Mouse (Mus musculus): ENCODE measurements around the gene Ccrl2. TPM values are rescaled to one million over a fixed set of nuclear protein-coding genes. Genes with fewer than 3 reads are reported as not detected.

The Ccrl2 gene
- 10 to 100 TPM in 1 of 4 experiments, 1 to 10 TPM in 3; 4.4 to 10.9 (median 5.2) TPM for total RNA-seq (2022)

DNA sequence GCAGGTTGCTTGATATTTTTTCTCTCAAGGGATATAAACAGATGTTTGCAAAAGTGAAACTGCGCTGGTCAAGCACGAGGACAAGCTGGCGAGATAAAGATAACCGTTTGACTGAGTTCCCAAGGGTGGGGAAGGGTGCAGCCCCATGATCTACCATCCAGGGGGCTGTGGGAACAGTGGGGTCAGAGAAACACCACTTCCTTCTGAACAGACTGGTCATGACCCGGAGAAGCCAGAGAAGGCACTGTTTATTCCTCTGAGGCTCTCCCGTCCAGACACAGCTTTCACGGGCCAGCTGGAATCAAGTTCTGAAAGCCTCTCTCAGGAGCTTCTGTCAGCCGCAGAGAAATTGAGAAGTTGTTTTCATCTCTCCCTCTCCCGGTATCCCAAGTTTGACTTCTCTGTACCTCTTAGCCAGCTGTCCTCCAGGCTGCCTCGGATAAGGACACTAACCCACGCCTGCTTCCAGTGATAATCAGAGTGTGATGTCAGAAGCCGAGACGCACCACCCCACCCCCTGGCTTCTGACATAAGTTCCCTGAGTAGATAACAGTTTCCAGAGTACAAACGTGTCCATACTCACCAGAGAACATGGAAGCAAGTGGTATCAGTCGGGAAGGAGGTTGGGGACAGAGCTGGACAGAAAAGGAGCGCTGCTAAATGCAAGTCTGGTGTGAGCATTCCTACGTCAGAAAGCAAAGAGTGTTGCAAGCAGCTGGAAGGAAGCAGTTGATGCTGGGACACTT, at the start of gene Ccrl2:
Gene Ccrl2 (minus strand): TSS at position 722 of the 746 bp plus-strand sequence.
- peak; percentile 16 to 22 for DNase-seq (ENCODE audit: low spot score in 2 of 2)

DNA sequence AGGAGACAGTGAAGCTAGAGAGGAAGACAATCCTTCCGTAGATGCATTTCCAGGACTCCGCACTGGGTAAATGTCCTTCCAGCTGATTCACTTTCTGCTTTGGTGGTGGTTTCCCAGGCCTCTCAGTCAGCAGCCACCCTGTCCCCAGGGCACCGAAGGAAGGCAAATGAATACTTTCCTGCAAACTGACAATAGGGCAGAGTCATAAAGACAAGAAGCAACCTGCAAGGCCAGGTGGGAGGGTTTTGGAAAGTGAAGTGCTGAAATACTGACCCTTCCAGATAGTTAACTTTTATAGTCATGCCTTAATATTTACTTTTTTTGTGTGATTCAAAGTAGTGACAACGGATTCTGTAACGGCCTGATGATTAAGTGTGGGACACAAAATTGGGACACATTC, 46.6 kb upstream of the Ccrl2 start:
- DNase-seq (ENCODE audit: low spot score in 2 of 2), result no peak

DNA sequence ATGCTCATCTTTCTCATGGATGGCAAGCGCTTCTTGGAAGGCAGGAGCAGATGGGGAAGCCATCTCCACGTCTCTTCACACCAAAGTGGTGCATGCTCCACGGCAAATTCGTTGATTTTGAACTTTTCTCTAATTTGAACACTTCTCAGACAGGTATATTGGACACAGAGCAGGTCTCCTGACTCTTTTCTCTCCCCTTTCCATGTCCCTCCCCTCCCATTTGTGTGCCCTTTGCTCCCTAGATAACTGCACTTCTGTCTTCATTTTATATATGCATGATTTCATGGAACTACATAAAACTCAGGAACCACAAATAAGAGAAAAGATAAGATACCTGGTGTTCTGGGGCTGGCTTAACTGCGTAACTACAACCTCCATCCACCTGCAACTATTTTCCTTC, 46.0 kb upstream of the Ccrl2 start:
- DNase-seq (ENCODE audit: low spot score in 2 of 2), result no peak

DNA sequence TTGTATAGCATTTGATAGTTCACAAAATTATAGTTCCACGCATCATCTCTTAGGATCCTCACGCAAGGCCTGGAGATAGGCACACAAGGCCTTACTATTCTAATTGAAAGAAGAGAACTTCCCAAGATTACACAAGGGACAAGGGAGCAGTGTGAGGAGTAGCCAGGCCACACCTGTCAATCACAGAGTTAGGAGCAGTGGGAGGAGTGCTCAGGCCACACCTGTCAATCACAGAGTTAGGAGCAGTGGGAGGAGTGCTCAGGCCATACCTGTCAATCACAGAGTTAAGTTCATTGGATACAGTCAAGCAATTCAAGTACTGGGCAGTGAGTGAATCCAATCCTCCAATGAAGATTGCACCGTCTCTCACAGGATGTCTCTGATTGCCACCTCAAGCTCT, 43.1 kb upstream of the Ccrl2 start:
- DNase-seq (ENCODE audit: low spot score in 2 of 2), result no peak

DNA sequence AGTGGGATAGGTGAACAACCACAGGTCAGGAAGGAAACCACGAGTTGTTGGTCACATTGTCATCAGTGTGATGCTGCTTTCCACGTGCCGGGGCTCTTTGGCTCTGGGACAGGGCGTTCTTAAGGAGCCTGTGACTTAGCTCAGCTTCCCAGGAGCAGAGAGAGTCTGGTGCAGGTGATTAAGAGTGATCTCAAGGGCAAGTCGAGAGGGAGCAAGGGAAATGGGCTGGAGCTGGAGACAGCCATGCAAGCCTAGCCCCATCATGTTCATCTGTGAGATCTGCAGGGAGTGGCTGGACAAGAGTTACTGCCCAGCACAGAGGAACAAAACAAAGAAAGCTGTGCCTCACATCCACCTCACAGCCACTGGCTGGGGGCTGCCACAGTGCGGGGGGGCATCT, 40.2 kb upstream of the Ccrl2 start:
- no peak for DNase-seq (ENCODE audit: low spot score in 2 of 2)

DNA sequence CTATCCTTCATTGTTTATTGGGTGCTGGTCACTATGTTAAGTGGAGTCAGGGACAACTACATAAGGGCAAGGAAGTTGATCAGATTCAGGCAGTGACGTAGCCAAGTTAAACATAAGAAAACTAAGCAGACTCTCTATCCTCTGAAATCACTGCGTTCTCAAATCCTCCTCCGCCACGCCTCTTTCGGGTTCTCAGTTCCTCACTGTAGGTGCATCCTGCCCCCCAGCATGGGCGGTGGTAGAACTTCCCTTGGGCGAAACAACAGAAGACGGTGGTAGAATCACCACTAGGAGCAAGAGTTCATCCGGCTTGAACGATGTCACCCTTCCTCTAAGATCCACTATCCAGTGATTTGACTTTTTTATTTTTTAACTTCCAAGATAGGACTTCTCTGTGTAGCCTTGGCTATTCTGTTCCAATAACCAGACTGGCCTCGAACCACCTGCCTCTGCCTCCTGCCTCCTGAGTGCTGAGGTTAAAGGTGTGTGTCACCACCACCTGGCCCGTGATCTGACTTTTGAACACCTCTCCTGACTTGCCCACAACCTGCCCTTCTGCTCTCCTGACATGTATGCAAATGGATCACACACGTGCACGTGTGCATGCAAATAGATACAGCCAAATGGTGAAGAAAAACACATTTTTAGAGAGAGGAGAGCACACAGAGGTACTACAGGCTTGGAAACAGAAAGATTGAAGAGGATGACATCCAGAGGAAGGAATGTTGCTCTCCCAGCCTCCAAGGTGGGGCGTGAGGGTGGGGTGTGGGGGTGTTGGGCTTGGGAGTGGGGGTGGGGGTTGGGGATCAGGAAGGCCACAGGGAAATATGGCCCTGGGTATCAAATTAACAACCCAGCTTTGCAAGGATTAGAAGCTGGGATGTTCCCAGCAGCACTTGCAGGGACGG, 39.4 kb upstream of the Ccrl2 start:
- no peak for DNase-seq (ENCODE audit: low spot score in 2 of 2)

DNA sequence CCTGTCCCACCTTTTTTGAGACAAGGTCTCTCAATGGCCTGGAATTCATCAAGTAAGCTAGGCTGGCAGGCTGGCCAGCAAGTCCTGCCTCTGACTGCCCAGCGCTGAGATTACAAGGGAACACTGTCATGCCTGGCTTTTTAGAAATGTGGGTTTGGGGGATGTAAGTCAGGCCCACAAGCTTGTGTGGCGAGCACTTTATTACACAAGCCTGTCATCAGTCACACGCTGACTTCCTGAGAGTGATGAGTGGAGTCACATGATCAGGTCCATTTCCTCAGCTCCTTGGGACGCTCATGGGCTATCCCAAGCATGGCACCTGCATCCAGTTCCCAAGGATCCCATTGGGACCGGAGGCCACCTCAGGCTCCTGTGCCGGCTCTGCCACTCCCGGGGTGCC, 38.4 kb upstream of the Ccrl2 start:
- no peak for DNase-seq (ENCODE audit: low spot score in 2 of 2)

DNA sequence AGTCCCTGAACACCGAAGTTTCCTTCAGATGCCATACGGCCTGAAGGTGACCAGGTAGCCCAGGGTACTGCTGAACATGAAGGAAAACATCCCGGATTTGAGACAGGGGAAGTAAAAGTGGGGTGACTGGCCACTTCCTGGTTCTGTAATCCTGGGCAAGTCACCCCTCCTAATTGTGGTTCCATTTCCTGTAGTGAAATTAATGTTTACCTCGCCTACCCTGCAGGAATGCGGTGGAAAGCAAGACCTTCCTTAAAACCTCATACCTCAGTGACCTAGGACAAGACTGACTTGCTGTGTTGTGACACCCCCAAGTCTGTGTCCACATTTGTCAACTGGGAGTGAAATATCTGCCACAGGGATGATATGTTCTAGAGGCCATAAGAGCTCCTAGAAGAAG, 37.3 kb upstream of the Ccrl2 start:
- no peak for DNase-seq (ENCODE audit: low spot score in 2 of 2)

DNA sequence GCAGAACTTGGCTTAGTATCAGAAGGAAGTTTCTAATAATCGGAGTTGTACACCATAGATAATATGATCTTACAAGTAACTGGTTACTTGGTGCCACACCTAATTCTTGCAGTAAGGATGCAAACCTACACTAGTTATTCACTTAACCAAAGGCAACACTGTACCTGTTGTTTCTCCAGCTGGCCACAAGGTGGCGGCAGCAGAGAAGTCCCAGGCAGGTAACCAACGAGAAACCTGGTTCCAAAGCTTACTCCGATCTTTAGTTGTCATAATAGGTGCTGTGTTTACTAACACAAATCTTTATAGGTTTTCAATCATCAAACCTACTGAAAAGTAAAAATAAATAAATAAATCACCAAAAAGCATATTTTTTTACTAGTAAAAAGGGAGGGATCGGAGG, 35.8 kb upstream of the Ccrl2 start:
- peak in 1 of 2 experiments; percentile 37 for DNase-seq (ENCODE audit: low spot score in 2 of 2)

DNA sequence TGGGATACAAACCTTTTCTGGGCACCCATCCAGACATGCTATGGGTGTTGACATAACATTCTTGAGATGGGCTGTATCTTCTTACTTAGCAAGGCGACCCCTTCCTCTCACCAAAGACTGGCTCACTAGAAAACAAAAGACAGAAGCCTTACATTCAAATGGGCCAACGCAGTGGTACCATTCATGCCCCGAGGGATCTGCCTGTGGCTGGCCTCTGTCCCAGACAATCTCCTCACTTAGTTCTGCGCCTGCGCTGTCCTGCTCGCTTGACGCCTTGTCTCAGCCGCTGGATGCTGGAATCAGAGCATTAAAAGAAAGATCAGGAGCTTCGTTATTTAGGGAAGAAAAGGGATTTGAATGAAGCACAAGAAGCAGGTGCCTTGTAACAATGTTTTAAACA, 35.3 kb upstream of the Ccrl2 start:
- peak in 1 of 2 experiments; percentile 17 for DNase-seq (ENCODE audit: low spot score in 2 of 2)

DNA sequence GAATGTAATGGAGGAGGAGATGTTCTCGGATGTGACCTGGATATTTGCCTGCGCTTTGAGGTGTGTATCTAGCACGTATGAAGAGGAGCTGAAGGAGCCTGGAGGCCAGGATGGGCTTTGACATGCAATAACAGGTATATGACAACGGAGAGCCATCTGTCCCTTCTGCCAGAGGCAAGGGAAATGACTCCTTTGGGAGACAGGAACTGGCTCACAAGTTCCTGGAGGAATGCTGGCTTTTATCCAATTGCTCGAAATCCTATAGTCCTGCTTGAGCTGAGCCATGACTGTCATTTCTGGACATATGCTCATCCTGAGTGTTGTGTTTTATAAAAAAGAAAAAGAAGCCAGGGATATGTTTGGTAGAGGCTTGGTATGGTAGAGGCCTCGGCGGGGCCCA, 31.6 kb upstream of the Ccrl2 start:
- no peak for DNase-seq (ENCODE audit: low spot score in 2 of 2)

DNA sequence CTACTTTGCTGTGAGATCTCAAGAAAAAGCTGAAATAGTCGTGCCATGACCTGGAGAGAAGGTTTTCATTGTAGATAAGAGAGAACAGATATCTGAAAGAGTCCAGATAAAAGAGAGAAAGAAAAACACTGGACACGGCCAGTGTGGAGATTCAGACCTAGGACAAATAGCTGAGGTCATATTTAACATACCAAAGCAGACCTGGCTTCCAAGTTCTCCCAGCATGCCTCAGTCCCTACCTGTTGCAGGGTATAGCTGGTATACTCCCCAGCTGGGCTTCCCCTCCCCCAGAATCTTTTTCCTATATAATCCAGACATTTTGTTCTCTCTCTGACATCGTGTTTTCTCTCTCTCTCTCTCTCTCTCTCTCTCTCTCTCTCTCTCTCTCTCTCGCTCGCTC, 30.6 kb upstream of the Ccrl2 start:
- no peak for DNase-seq (ENCODE audit: low spot score in 2 of 2)

DNA sequence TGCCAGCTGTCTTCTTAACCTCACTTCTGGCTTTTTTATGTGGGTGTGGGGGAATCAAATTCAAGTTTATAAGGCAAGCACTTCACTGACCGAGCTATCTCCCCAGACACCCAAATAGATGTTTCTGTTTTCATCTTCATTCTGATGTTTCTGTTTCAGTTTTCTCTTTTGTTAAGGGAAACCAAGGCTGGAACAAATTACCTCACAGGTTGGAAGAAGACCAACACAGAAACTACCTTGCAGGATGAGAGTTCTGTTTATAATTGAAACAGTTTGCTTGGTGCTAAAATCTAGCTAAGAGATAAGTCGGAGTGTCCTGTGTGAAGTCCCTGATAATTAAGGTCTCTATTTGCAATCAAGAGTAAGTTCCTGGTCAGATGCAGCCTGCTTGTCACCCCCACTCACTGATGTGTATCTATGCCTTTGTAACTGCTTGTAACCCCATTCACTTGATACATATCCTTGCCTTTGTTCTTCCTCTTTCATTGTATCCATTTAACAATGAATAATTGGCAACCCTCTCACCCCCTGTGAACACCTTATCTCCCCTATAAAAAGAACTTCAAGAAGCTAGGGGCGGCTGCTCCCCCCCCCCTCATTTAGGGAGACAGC, 29.8 kb upstream of the Ccrl2 start:
- no peak for DNase-seq (ENCODE audit: low spot score in 2 of 2)

DNA sequence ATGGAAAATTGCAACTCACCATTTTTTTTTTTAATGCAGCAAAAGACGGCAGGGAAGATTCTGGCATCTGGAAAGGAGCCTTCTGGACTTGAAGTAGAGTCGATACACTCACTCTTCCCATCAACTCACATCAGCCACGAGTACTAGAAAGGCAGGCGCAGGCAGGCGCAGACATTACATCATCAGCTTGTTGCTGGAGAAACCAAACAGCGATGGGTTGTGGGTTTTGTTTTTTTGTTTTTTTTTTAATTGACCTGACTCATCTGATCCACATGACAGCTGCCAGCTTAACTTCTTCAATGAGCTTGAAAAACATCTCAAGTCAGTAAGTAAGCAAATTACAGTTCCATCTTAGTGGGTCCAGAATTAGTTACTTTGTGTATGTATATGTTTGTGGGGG, 28.8 kb upstream of the Ccrl2 start:
- DNase-seq (ENCODE audit: low spot score in 2 of 2), result no peak

DNA sequence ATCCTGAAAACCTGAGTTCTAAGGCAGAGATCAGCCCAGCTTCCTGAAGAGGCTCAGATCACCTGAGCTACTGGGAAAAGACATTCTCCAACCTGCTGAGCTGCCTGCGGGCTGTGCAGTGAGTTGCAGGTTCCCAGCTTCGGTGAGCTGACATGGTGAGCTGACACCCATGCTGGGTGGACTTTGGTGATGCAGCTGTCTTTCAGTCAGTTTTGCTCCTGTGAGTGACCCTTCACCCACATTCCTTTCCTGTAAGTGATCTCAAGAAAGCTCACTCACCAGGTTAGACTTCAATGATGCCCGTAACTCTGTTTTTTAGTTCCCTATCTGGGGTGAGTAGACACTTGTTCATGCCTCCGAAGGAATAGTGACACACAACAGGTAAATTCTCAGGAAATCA, 28.0 kb upstream of the Ccrl2 start:
- DNase-seq (ENCODE audit: low spot score in 2 of 2), result no peak

DNA sequence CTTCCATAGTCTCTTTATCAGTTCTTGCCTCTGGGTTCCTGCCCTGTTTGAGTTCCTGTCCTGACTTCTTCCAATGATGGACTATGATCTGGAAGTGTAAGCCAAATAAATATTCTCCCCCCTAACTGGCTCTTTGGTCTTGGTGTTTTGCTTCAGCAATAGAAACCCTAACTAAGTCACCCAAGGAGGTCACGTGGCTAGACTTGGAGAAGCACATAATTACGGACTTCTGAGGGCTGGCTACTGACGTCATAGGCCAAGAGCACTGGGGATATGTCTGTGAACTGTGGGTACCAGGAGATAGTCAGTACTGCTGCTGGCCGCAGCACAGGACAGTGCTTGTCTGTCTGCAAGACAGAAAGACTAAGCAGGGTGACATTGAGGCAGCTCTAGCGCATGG, 24.4 kb upstream of the Ccrl2 start:
- DNase-seq (ENCODE audit: low spot score in 2 of 2), result no peak

DNA sequence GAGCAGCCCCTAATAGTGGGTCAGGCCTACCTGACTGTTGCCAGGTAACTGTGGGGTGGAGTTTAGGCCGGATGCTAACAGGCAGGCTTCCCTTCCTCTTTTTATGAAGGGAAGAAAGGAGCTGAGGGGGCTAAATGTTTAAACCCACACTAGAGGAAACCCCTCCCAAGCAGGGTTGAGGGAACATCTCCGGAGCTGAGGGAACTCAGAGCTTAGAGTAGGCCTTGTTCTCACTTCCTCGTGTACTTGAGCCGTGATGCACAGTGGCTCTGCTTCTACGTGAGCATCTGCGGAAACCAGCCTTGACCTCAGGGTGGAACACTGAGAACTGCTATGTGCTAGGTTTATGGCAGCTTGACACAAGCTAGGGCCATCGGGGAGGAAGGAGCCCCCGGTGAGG, 23.5 kb upstream of the Ccrl2 start:
- DNase-seq (ENCODE audit: low spot score in 2 of 2), result no peak

DNA sequence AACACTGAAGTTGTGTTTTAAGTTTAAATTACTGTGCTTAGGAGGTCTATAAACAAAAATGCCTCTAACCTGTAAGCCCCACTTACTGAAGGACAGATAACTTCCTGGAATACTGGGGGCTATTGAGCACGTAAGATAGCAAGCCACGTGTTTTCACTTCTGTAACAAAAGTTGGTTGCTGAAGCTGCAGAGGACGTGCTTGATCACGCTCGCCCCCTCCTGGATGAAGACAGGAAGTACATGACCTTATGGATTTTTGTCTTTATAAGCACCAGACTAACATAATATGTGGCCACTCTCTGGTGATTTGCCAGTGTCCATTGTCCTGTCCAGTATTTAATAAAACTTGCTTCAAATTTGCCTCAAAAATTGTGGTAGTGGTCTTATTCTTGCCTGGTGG, 20.4 kb upstream of the Ccrl2 start:
- no peak for DNase-seq (ENCODE audit: low spot score in 2 of 2)

DNA sequence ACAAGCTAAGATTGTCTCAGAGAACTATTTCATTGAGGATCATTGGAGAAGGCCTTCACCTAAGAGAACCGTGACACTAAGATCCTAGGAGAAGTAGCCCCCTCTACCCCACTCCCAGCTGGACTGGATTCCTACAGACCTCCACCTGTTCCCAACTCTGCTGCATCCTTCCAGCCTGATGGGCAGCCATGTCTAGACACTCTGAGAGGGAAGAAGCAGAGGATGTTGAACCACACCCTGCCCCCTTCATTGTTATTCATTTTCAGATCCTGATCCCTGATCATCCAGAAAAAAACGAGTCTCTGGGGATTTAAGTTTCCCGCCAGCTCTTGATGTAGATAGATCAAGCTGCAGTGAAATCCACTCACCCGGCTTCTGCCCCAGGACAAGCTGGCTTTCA, 15.7 kb upstream of the Ccrl2 start:
- no peak for DNase-seq (ENCODE audit: low spot score in 2 of 2)

DNA sequence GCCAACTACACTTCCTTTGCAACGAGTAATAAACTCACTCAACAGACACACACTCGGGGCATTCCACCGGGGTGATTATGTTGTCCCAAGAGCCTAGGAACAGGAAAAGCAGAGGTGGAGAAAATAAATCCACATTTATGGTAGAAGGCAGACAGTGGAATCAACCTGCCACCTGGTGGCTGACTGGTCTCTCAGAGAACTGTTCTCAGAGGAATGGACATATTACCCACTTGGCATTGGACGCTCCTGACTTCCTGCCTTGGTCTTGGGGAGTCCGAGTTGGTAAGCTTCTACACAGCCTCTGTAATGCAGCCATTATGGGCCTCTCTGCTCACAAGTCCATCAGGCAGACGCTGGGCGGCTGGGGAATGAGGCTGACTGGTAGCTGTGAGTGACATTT, 14.9 kb upstream of the Ccrl2 start:
- DNase-seq (ENCODE audit: low spot score in 2 of 2), result peak in 1 of 2 experiments; percentile 17

DNA sequence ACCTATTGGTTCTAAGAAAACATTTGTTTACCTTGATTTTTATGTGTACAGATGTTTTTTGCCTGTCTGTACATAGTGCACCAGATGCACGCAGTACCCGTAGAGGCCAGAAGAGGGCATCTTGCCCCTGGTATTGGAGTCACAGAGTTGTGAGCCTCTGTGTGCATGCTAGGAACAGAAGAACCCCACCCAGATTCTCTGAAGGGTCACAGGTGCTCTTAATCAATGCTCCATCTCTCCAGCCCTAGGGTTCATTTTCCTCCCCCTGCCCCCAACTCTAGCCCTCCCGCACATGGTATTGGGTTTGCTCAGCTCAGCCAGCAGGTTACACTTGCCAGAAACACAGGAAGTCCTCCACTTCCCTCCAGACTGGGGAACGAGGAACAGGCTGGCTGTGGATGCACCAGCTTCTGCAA, 13.2 kb upstream of the Ccrl2 start:
- DNase-seq (ENCODE audit: low spot score in 2 of 2), result peak in 1 of 2 experiments; percentile 25

DNA sequence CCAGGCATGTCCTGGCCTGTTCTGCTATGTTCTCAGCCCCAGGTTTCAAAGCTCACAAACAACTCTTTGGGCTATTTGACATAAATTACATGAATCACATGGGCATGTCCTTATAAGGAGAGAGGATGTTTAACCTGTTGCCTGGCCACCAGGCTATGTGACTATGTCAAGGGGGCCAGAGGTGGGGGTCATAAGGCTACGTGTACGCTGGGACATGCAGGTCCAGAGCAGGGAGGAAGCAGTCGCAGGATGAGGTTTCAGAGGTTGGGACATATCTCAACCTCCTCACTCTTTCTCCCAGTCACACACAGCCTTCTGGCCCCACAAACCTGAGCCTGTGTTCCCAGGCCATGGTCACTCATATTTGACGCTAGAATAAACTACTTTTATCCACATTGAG, 9.7 kb upstream of the Ccrl2 start:
- no peak for DNase-seq (ENCODE audit: low spot score in 2 of 2)

All from gastrocnemius, adult 8-10 months (tissue).